Mouse (Mus musculus): ENCODE results near the gene Tgif1.
A peak's percentile ranks its signal among the peaks of the same experiment; 100 is the strongest.

GRCm38 (mm10) chr17:70834430-70834965, 18.8 kb downstream of the Tgif1 start:
- TF ChIP-seq CTCF (IDR thresholded peaks at IDR 0.05; ENCODE audit: low read depth, low read length) (no peak), POLR2A (IDR thresholded peaks at IDR 0.05; ENCODE audit: extremely low read depth, insufficient read depth, low read length) (0 out of 2 replicates have a peak, but pooled peaks have one; percentile 23)

All from liver, adult 2 months (tissue).